Mouse (Mus musculus): ENCODE measurements at regions not wholly inside any gene's neighbourhood (a gene's known extent, or its start where the extent isn't known, plus 50 kb on each side); places are given as distances from the start of the nearest gene placed in this dataset.

DNA sequence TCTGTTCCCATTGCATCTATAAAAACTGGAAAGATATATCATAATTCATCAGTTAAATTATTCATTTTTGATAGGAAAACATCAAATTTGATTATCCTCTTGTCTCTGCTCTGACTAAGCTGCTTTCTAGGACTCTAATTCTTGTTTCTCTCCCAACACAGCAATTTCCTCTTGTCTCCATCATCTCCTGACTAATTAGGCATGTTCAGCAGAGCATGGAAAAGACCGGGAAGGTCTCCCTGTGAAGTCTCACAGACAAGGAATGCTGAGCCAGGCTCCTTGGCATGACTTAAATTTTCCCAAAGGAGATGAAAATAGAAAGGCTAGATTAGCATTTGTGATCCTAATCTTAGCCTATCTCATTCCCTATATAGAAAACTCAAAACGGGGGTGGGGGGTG, 192.3 kb downstream of the Chrna7 start:
- Histone ChIP-seq H3K36me3 (replicated peaks) (no peaks in the 10 kb centered on the region), H3K9me3 (no peaks in the 10 kb centered on the region), H3K4me3 (no peak overlapping the region), H3K27me3 (replicated peaks; ENCODE audit: low read depth, poor library complexity, severe bottlenecking) (no peaks in the 10 kb centered on the region), H3K27ac (replicated peaks) (no peak overlapping the region), H3K4me1 (no peaks in the 10 kb centered on the region)
- WGBS = 33% methylated on average over 2 of the region's 2 CpGs
- DNase-seq (ENCODE audit: low spot score) = no peak

GRCm38 (mm10) chr7:63018859-63019575, 193.4 kb downstream of the Chrna7 start:
- no peaks in the 10 kb centered on the region for H3K36me3 ChIP-seq (replicated peaks)
- no peak overlapping the region for H3K4me3 ChIP-seq
- H3K4me1 ChIP-seq = no peaks in the 10 kb centered on the region
- no peak overlapping the region for H3K27ac ChIP-seq (replicated peaks)
- no peaks in the 10 kb centered on the region for H3K27me3 ChIP-seq (replicated peaks; ENCODE audit: low read depth, poor library complexity, severe bottlenecking)
- no peak for DNase-seq (ENCODE audit: low spot score)
- H3K9me3 ChIP-seq = no peaks in the 10 kb centered on the region
- WGBS = 39% methylated on average over 2 of the region's 2 CpGs

DNA sequence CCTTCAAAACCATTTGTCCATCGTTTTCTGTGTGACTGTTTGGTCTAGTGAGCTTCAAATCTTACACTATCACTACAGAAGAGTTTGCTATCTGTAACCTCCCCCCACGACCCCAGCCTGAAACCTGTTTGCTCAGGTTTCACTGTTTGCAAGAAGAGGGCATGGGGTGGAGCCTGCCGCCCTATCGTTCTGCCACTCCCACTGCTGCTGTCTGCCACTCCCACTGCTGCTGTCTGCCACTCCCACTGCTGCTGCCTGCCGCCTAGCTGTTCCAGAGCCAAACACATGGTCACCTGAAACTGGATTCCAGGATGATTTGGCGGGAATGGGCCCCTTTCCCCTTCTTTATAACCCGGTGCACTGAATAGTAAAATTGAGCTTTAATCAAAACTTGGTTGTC, 157.6 kb upstream of the A26c2 start:
- WGBS = 10% methylated on average over 7 of the region's 7 CpGs
- no peak overlapping the region for H3K4me3 ChIP-seq
- no peaks in the 10 kb centered on the region for H3K36me3 ChIP-seq (replicated peaks)
- DNase-seq (ENCODE audit: low spot score) = peak; percentile 44
- no peaks in the 10 kb centered on the region for H3K9me3 ChIP-seq
- 0 out of 2 replicates have a peak, but pooled peaks cover 4% of the 10 kb centered on the region for H3K4me1 ChIP-seq
- H3K27me3 ChIP-seq (replicated peaks; ENCODE audit: low read depth, poor library complexity, severe bottlenecking) = no peaks in the 10 kb centered on the region
- no peak overlapping the region for H3K27ac ChIP-seq (replicated peaks)

Data from embryonic facial prominence, embryonic 10.5 days (tissue).